Mouse (Mus musculus): ENCODE results near the gene Gja3.

Gja3 gene

GRCm38 (mm10) chr14:57057563-57058321 lies at the start of gene Gja3:
Gja3 (minus strand) TSS chr14:57058100.
- in situ Hi-C loops (cut with MboI; ENCODE audit: low sequenced_read_pairs) = loop anchor here (25.0 kb wide), 1 partner anchor 695 kb away; the partner anchor contains the start of gene Atp12a

DNA sequence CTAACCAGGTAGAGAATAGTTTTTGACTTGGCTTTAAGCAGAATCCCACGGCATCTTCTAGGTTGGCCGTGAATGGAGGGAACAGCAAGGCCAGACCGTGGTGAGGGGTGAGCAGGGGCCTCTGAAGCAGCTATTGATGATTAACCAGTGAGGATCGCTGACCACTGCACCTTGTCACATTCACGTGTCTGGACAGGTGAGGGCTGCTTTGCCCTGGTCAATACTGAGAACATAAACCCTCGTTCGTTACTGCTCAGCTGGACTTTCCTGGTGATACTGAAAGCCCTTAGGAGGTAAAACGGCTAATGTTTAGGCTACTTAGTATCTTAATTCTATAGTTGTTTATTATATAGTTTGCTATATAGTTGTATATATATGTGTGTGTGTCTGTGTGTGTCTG lies 49.2 kb upstream of the Gja3 start:
- in situ Hi-C loops (cut with MboI; ENCODE audit: low sequenced_read_pairs) = loop anchor here (25.0 kb wide), 1 partner anchor 230 kb away; no protein-coding TSS in a partner anchor

GRCm38 (mm10) chr14:57105721-57106120 lies 47.8 kb upstream of the Gja3 start:
- in situ Hi-C loops (cut with MboI; ENCODE audit: low sequenced_read_pairs) = loop anchor here (25.0 kb wide), 1 partner anchor 232 kb away; no protein-coding TSS in a partner anchor

DNA sequence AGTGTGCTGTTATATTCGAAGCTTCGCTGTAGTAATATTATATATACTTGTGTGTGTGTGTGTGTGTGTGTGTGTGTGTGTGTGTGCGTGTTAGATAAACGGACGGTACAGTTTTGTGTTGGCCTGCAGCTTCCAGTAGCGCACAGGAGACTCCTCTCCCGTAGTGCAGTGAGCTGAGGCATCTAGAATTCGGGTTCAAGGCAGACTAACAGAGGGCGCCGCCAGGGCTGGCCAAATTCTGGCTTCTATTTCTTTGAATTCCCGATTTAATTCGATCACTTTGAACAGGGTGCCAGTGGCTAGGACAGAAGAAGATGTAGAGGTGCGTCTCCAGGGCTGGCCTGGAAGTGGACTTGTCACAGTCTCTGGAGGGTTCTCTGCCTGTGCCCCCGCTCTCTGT lies 47.2 kb upstream of the Gja3 start:
- in situ Hi-C loops (cut with MboI; ENCODE audit: low sequenced_read_pairs) = loop anchor here (25.0 kb wide), 1 partner anchor 232 kb away; no protein-coding TSS in a partner anchor

GRCm38 (mm10) chr14:57104106-57105023 lies 46.5 kb upstream of the Gja3 start, which contains the start of gene Gjb2:
Gjb2 (minus strand) TSS chr14:57104702.
- in situ Hi-C loops (cut with MboI; ENCODE audit: low sequenced_read_pairs) = loop anchor here (25.0 kb wide), 1 partner anchor 233 kb away; no protein-coding TSS in a partner anchor

GRCm38 (mm10) chr14:57103711-57104105 lies 45.8 kb upstream of the Gja3 start:
- in situ Hi-C loops (cut with MboI; ENCODE audit: low sequenced_read_pairs) = loop anchor here (25.0 kb wide), 1 partner anchor 234 kb away; no protein-coding TSS in a partner anchor

DNA sequence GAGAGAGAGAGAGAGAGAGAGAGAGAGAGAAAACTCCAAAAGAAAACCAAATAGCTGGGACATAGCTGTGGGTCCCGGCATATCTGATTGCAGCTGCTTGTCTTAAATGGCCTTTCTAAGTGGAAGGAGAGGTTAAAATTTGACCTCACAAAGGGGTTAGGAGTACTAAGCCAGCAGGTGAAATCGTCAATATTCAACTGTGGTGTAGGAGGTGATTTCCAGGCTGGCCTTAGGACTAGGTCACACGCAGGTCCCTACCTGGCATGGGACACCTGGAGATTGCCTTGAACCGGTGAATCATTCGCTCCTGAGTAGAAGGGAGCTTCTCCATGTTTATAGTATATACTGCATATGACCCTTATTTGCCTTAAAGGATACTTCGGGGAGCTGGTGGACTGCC lies 45.2 kb upstream of the Gja3 start:
- in situ Hi-C loops (cut with MboI; ENCODE audit: low sequenced_read_pairs) = loop anchor here (25.0 kb wide), 1 partner anchor 234 kb away; no protein-coding TSS in a partner anchor

- in situ Hi-C loops (cut with MboI; ENCODE audit: low sequenced_read_pairs) = loop anchor here (25.0 kb wide), 1 partner anchor 236 kb away; no protein-coding TSS in a partner anchor
These were observed 43.7 kb upstream of the Gja3 start for GRCm38 (mm10) chr14:57101623-57102022.

DNA sequence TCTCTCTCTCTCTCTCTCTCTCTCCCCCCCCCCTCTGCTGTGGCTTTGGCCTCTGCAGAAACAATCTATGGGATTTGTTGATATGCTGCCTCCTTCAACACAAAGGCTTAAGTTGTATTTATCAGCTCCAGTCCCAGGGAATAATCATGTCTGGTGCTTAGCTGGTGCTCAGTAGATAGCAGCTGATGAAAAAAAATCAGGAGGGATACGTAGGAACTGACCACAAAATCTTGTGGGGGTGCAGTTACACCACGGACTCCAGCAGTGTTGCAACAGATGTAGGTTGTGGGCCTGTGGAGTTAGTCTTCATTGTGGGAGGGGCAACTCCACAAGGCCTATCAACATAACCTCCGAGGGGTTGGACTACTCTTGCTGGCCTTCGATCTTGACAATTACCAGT lies 38.0 kb upstream of the Gja3 start:
- in situ Hi-C loops (cut with MboI; ENCODE audit: low sequenced_read_pairs) = no loop called here

- in situ Hi-C loops (cut with MboI; ENCODE audit: low sequenced_read_pairs) = no loop called here
These were observed 35.1 kb upstream of the Gja3 start for GRCm38 (mm10) chr14:57093029-57093428.

GRCm38 (mm10) chr14:57090001-57090400 lies 32.1 kb upstream of the Gja3 start:
- in situ Hi-C loops (cut with MboI; ENCODE audit: low sequenced_read_pairs) = no loop called here

DNA sequence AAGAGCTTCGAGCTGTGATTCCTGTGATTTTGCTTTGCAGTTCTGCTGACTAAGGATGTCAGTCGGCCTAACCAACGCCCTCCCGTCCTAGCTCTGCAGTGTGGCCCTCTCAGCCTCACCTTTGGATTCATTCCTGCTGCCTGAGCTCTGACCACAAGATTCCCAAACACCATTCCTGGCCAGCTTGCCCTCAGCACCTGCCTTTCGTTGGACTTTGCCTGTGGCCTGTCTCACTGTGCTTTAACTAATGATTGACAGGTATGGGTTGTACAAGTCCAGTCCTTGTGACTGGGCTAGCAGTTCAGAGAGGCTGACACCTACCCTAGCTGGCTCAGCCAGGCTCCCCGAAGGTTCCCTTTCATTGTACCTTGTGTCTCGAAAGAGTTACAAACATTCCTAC lies 31.2 kb upstream of the Gja3 start:
- in situ Hi-C loops (cut with MboI; ENCODE audit: low sequenced_read_pairs) = no loop called here

GRCm38 (mm10) chr14:57084180-57084668 lies 26.3 kb upstream of the Gja3 start:
- in situ Hi-C loops (cut with MboI; ENCODE audit: low sequenced_read_pairs) = no loop called here

DNA sequence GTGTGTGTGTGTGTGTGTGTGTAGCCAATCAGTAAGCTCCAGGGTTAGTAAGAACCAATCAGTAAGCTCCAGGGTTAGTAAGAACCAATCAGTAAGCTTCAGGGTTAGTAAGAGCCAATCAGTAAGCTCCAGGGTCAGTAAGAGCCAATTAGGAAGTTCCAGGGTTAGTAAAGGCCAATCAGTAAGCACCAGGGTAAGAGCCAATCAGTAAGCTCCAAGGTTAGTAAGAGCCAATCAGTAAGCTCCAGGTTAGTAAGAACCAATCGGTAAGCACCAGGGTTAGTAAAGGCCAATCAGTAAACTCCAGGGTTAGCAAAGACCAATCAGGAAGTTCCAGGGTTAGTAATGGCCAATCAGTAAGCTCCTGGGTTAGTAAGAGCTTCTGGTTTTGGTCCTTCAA lies 25.0 kb upstream of the Gja3 start:
- in situ Hi-C loops (cut with MboI; ENCODE audit: low sequenced_read_pairs) = no loop called here

DNA sequence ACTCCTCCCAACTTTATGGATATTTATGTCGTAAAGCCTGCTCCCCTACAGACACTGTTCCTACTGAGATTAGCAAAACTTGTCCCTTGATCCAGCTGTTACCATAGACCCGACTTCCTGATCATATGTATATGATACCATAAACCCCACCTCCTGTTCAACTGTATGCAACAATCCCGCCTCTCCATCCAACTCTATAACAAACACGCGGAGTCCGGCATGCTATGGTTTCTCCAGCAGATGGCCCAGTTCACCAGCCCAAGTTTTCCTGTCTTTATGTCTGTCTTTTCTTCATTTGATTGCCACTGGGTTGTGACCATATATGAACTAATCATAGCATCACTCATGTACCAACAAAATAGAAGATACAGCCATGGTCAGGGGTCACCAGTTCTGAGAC lies 17.6 kb upstream of the Gja3 start:
- in situ Hi-C loops (cut with MboI; ENCODE audit: low sequenced_read_pairs) = no loop called here

GRCm38 (mm10) chr14:57069906-57070305 lies 12.0 kb upstream of the Gja3 start:
- in situ Hi-C loops (cut with MboI; ENCODE audit: low sequenced_read_pairs) = loop anchor here (5.0 to 25.0 kb wide), 2 partner anchors 103 to 708 kb away; partner anchors contain the start of gene Atp12a

DNA sequence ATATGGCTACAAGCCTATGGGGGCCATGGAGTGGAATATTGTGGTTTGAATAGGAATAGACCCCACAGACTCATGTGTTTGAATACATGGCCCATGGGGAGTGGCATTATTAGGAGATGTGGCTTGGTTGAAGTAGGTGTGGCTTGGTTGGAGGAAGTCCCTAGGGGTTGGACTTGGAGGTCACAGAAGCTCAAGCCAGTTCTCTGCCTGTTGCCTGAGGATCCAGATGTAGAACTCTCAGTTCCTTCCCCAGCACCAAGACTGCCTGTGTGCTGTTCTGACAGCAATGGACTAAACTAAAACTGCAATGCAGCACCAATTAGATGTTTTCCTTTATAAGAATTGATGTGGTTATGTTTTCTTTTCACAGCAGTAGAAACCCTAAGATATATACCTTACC lies 8.2 kb upstream of the Gja3 start:
- in situ Hi-C loops (cut with MboI; ENCODE audit: low sequenced_read_pairs) = loop anchor here (5.0 to 25.0 kb wide), 2 partner anchors 99 to 704 kb away; partner anchors contain the start of gene Atp12a

GRCm38 (mm10) chr14:57060052-57060451 lies 2.2 kb upstream of the Gja3 start:
- in situ Hi-C loops (cut with MboI; ENCODE audit: low sequenced_read_pairs) = loop anchor here (25.0 kb wide), 1 partner anchor 698 kb away; the partner anchor contains the start of gene Atp12a

- in situ Hi-C loops (cut with MboI; ENCODE audit: low sequenced_read_pairs) = loop anchor here (25.0 kb wide), 1 partner anchor 695 kb away; the partner anchor contains the start of gene Atp12a
These were observed 717 bp downstream of the Gja3 start for GRCm38 (mm10) chr14:57057204-57057562.

DNA sequence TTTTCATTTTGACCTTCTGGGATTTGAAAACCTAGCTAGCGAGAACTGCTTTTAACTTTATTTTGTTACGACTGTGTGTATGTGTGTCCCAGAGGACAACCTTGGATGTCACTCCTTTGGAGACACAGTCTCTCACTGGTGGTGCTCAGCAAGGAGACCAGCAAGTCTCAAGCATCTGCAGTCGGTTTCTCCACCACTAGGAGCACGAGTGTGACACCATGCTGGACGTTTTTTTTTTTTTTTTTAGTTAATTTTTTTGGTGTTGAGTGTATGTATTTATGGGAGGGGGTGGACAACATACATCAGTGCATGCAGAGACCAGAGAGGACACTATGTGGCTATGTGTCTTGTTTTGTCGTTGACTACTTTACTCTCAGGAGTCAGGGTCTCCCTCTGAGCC lies 5.2 kb downstream of the Gja3 start:
- in situ Hi-C loops (cut with MboI; ENCODE audit: low sequenced_read_pairs) = loop anchor here (25.0 kb wide), 1 partner anchor 690 kb away; the partner anchor contains the start of gene Atp12a

GRCm38 (mm10) chr14:57043863-57044262 lies 14.0 kb downstream of the Gja3 start:
- in situ Hi-C loops (cut with MboI; ENCODE audit: low sequenced_read_pairs) = no loop called here
